Mouse (Mus musculus) embryonic facial prominence, embryonic 13.5 days (tissue): ENCODE measurements around the gene Ly6g6e. TPM values are rescaled to one million over a fixed set of nuclear protein-coding genes. Genes with fewer than 3 reads are reported as not detected.

Source experiments
- ATAC-seq: fragments of 200-750 bp; cut with Nextera tagmentation; 2 replicates; pipeline ENCODE4 v1.8.0; 2017; ENCODE audit warnings: low read depth; ENCODE audit not compliant: insufficient number of reproducible peaks, insufficient read depth, low FRiP score, low TSS enrichment
- H3K27ac ChIP-seq: fragments of 300-500 bp; sonication (generic); 2 replicates; pipeline ENCODE4 v1.5.1; 2015; ENCODE audit warnings: moderate library complexity, mild to moderate bottlenecking, inconsistent platforms
- H3K27me3 ChIP-seq: fragments of 300-500 bp; sonication (generic); 2 replicates; pipeline ENCODE4 v1.6.1; 2015; ENCODE audit warnings: mild to moderate bottlenecking, inconsistent platforms
- H3K36me3 ChIP-seq: fragments of 300-500 bp; sonication (generic); 2 replicates; pipeline ENCODE4 v1.6.1; 2015; ENCODE audit warnings: mild to moderate bottlenecking, inconsistent platforms
- H3K4me1 ChIP-seq: fragments of 300-500 bp; sonication (generic); 2 replicates; pipeline ENCODE4 v1.6.1; 2015; ENCODE audit warnings: inconsistent platforms
- H3K4me2 ChIP-seq: fragments of 300-500 bp; sonication (generic); 2 replicates; pipeline ENCODE4 v1.6.1; 2015; ENCODE audit warnings: moderate library complexity, mild to moderate bottlenecking, inconsistent platforms
- H3K4me3 ChIP-seq: fragments of 300-500 bp; sonication (generic); 2 replicates; pipeline ENCODE4 v1.5.1; 2015; ENCODE audit warnings: mild to moderate bottlenecking, inconsistent platforms
- H3K9ac ChIP-seq: fragments of 300-500 bp; sonication (generic); 2 replicates; pipeline ENCODE4 v1.6.1; 2015; ENCODE audit warnings: mild to moderate bottlenecking, inconsistent platforms
- H3K9me3 ChIP-seq: fragments of 300-500 bp; sonication (generic); 2 replicates; pipeline ENCODE4 v1.6.1; 2016; ENCODE audit warnings: inconsistent platforms
- WGBS: fragments of 180-500 bp; shearing (Covaris S2); methylation state at CpG from one replicate; pipeline ENCODE4 v1.1.7; 2015; ENCODE audit warnings: mixed read lengths; 5-methylcytosine and 5-hydroxymethylcytosine counted together
- polyA plus RNA-seq: library from polyadenylated mRNA; unstranded; fragments of >200 nt; fragmentation: Nextera tagmentation; extraction: Ambion mirVana; gene quantifications from 2 replicates; pipeline ENCODE4 v1.2.1, GENCODE M21; 2015

Gene Ly6g6e
- polyA plus RNA-seq, 1 experiment from 2014 or later = 4.9 TPM

GRCm38 (mm10) chr17:35080248-35080647 is 3.5 kb downstream of the Ly6g6e start:
- 46% methylated on average over 6 of the region's 6 CpGs for WGBS
- Histone ChIP-seq H3K27me3 (peaks cover 16% of the 10 kb centered on the region), H3K9ac (no peak overlapping the region), H3K9me3 (no peaks in the 10 kb centered on the region), H3K27ac (no peak overlapping the region), H3K4me3 (no peak overlapping the region), H3K4me2 (no peak overlapping the region), H3K4me1 (peaks cover 26% of the 10 kb centered on the region), H3K36me3 (no peaks in the 10 kb centered on the region)
- ATAC-seq = no peak

- no peak for ATAC-seq
- no peak overlapping the region for H3K4me3 ChIP-seq
- H3K4me1 ChIP-seq = peaks cover 26% of the 10 kb centered on the region
- H3K9ac ChIP-seq = no peak overlapping the region
- no peaks in the 10 kb centered on the region for H3K36me3 ChIP-seq
- 65% methylated on average over 4 of the region's 4 CpGs for WGBS
- peaks cover 16% of the 10 kb centered on the region for H3K27me3 ChIP-seq
- no peak overlapping the region for H3K27ac ChIP-seq
- H3K9me3 ChIP-seq = no peaks in the 10 kb centered on the region
- no peak overlapping the region for H3K4me2 ChIP-seq
Measured at GRCm38 (mm10) chr17:35080710-35081109, 4.0 kb downstream of the Ly6g6e start.

GRCm38 (mm10) chr17:35082841-35083576 is 6.3 kb downstream of the Ly6g6e start:
- Histone ChIP-seq H3K4me3 (no peak overlapping the region), H3K36me3 (no peaks in the 10 kb centered on the region), H3K9me3 (no peaks in the 10 kb centered on the region), H3K9ac (0 out of 2 replicates have a peak overlapping the region, but pooled peaks have one; percentile 11), H3K27me3 (peaks cover 11% of the 10 kb centered on the region), H3K4me2 (no peak overlapping the region), H3K4me1 (peaks cover 4% of the 10 kb centered on the region), H3K27ac (no peak overlapping the region)
- ATAC-seq = no peak
- WGBS = 81% methylated on average over 16 of the region's 16 CpGs

- no peaks in the 10 kb centered on the region for H3K4me1 ChIP-seq
- H3K36me3 ChIP-seq = no peaks in the 10 kb centered on the region
- H3K9ac ChIP-seq = no peak overlapping the region
- no peak overlapping the region for H3K4me3 ChIP-seq
- WGBS = 84% methylated on average over 3 of the region's 3 CpGs
- no peak overlapping the region for H3K4me2 ChIP-seq
- no peak overlapping the region for H3K27ac ChIP-seq
- peaks cover 4% of the 10 kb centered on the region; the same call in 1 of the 2 replicates for H3K27me3 ChIP-seq
- ATAC-seq = no peak
- no peaks in the 10 kb centered on the region for H3K9me3 ChIP-seq
Measured at GRCm38 (mm10) chr17:35083929-35084497, 7.3 kb downstream of the Ly6g6e start.

- ATAC-seq = no peak
- WGBS = 83% methylated on average over 7 of the region's 7 CpGs
- H3K9ac ChIP-seq = no peak within 1 kb of the TSS
Measured at GRCm38 (mm10) chr17:35085208-35085865, 8.6 kb downstream of the Ly6g6e start, which contains the start of gene Ly6g6f. Gene Ly6g6f (minus strand): TSS chr17:35085610.

GRCm38 (mm10) chr17:35088151-35088550 is 11.4 kb downstream of the Ly6g6e start:
- ATAC-seq = no peak
- Histone ChIP-seq H3K4me2 (no peak overlapping the region), H3K9ac (no peak overlapping the region), H3K4me3 (no peak overlapping the region), H3K36me3 (peaks cover 17% of the 10 kb centered on the region), H3K27me3 (no peaks in the 10 kb centered on the region), H3K9me3 (no peaks in the 10 kb centered on the region), H3K4me1 (peaks cover 10% of the 10 kb centered on the region), H3K27ac (no peak overlapping the region)
- 45% methylated on average over 2 of the region's 2 CpGs for WGBS

More at GRCm38 (mm10) chr17:35085208-35085865, 8.6 kb downstream of the Ly6g6e start, which contains the start of gene Ly6g6f:
- Histone ChIP-seq H3K36me3 (no peaks in the 10 kb centered on the region), H3K9me3 (no peaks in the 10 kb centered on the region), H3K27ac (no peak within 1 kb of the TSS), H3K4me3 (no peak within 1 kb of the TSS), H3K4me2 (no peak within 1 kb of the TSS), H3K27me3 (no peaks in the 10 kb centered on the region), H3K4me1 (peaks cover 6% of the 10 kb centered on the region)

- Histone ChIP-seq H3K27me3 (no peaks in the 10 kb centered on the region), H3K9me3 (no peaks in the 10 kb centered on the region), H3K27ac (peak within 1 kb of the TSS; percentile 94), H3K4me3 (peak within 1 kb of the TSS; percentile 66), H3K36me3 (peaks cover 25% of the 10 kb centered on the region), H3K4me2 (peak within 1 kb of the TSS; percentile 69), H3K4me1 (peaks cover 10% of the 10 kb centered on the region), H3K9ac (peak within 1 kb of the TSS; percentile 91)
- peak; percentile 95 for ATAC-seq
- 3% methylated on average over 67 of the region's 67 CpGs for WGBS
Measured at GRCm38 (mm10) chr17:35088825-35089644, 12.3 kb downstream of the Ly6g6e start, which contains the start of gene Abhd16a. Gene Abhd16a (plus strand): TSS chr17:35089263.

GRCm38 (mm10) chr17:35090166-35090932 is 13.6 kb downstream of the Ly6g6e start:
- no peak for ATAC-seq
- Histone ChIP-seq H3K9me3 (no peaks in the 10 kb centered on the region), H3K36me3 (peaks cover 38% of the 10 kb centered on the region), H3K27me3 (no peaks in the 10 kb centered on the region), H3K27ac (peak overlapping the region; percentile 94), H3K4me2 (peak overlapping the region; percentile 69), H3K4me1 (peaks cover 10% of the 10 kb centered on the region), H3K9ac (peak overlapping the region; percentile 91), H3K4me3 (peak overlapping the region; percentile 66)
- 68% methylated on average over 8 of the region's 8 CpGs for WGBS

GRCm38 (mm10) chr17:35092403-35093198 is 15.9 kb downstream of the Ly6g6e start:
- WGBS = 85% methylated on average over 14 of the region's 14 CpGs
- peaks cover 10% of the 10 kb centered on the region for H3K4me1 ChIP-seq
- no peak for ATAC-seq
- H3K36me3 ChIP-seq = peaks cover 60% of the 10 kb centered on the region
- H3K4me2 ChIP-seq = no peak overlapping the region
- H3K4me3 ChIP-seq = no peak overlapping the region
- no peaks in the 10 kb centered on the region for H3K27me3 ChIP-seq
- H3K27ac ChIP-seq = no peak overlapping the region
- no peaks in the 10 kb centered on the region for H3K9me3 ChIP-seq
- 0 out of 2 replicates have a peak overlapping the region, but pooled peaks have one; percentile 54 for H3K9ac ChIP-seq
